Mouse (Mus musculus) brain, embryonic 18.5 days (tissue): ENCODE results near the gene Socs4.

ENCODE experiments used
- DNase-seq: peaks from one replicate; pipeline ENCODE4 v3.0.0-alpha.2; 2012; ENCODE audit warnings: low read depth, low spot score

Socs4 gene

GRCm38 (mm10) chr14:47340231-47340925 is 63.6 kb downstream of the Socs4 start:
- no peak for DNase-seq

- DNase-seq, result no peak
Measured at GRCm38 (mm10) chr14:47341811-47342291, 65.1 kb downstream of the Socs4 start.
